Mouse (Mus musculus) E14TG2a.4 (cell line): ENCODE measurements around the gene Eya2.
"Not testable (repeated sequence)": the region's sequence is repeated elsewhere in the genome, so short reads cannot be mapped to it uniquely, and the experiment has no call there.

Experiments
- H3K27me3 ChIP-seq: 2 replicates; pipeline ENCODE4 v1.6.1; 2014; ENCODE audit warnings: low read length, control low read depth; ENCODE audit not compliant: insufficient read depth
- H3K36me3 ChIP-seq: 2 replicates; pipeline ENCODE4 v1.6.1; 2014; ENCODE audit warnings: low read length, control low read depth; ENCODE audit not compliant: insufficient read depth
- H3K4me1 ChIP-seq: replicated peaks from 2 replicates; pipeline ENCODE4 v1.6.1; 2014; ENCODE audit warnings: low read depth, low read length, control low read depth
- H3K4me3 ChIP-seq: replicated peaks from 2 replicates; pipeline ENCODE4 v1.5.1; 2014; ENCODE audit warnings: mild to moderate bottlenecking, low read length
- H3K9me3 ChIP-seq: 2 replicates; pipeline ENCODE4 v1.6.1; 2014; ENCODE audit warnings: low read length, control low read depth
- CTCF ChIP-seq: conservative IDR thresholded peaks from 2 replicates; pipeline ENCODE4 v1.5.1; 2014; ENCODE audit warnings: low read length
- NANOG ChIP-seq: IDR thresholded peaks from 2 replicates; pipeline ENCODE4 v1.6.1; 2014; ENCODE audit warnings: borderline replicate concordance, low read length, mixed read lengths
- POU5F1 ChIP-seq: IDR thresholded peaks from 2 replicates; pipeline ENCODE4 v1.6.1; 2014; ENCODE audit warnings: low read length, borderline replicate concordance

Eya2 gene

DNA sequence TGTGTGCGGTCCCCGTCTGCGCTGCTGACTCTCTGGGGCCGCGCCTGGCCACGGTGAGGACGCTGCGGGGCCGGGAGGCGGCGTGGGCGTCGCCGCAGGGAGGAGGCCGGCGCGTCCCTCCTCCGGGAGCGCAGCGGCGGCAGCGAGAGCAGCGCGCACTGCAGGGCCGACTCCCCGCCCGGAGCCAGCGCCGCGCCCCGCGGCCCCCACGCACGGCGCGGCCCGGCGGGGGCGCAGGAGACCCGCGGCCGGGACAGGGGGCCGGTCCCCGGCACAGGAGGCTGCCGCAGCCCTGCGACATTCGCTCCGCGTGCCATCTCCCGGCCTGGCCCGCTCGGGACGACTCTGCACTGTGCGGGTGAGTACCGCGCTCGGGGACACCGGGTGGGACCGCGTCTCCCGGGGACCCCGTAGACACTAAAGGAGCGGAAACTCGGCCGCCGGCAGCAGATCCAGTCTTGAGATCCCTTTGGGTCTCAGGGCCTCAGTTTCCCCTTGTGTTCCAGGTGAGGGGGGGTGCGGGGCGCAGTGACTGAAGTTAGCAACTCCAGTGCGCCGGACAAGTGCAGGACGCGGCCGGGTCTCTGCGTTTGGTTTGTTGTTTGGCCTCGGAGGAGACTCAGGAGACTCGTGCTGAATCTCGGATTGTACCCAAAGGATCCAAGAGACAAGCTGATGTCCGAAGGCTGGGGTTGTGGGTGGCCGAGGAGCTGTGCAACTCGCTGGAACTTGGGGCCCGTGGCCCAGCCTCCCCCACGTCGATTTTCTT, at the start of gene Eya2:
Gene Eya2, plus strand, starts transcription at position 126 of the 769 bp plus-strand sequence.
- Histone ChIP-seq H3K9me3 (0 out of 2 replicates have a peak, but pooled peaks cover 3% of the 10 kb centered on the region), H3K36me3 (no peaks in the 10 kb centered on the region), H3K4me3 (peak within 1 kb of the TSS; percentile 79), H3K27me3 (peaks cover 52% of the 10 kb centered on the region), H3K4me1 (peaks cover 10% of the 10 kb centered on the region)
- TF ChIP-seq POU5F1 (no peak), NANOG (no peak), CTCF (no peak)

DNA sequence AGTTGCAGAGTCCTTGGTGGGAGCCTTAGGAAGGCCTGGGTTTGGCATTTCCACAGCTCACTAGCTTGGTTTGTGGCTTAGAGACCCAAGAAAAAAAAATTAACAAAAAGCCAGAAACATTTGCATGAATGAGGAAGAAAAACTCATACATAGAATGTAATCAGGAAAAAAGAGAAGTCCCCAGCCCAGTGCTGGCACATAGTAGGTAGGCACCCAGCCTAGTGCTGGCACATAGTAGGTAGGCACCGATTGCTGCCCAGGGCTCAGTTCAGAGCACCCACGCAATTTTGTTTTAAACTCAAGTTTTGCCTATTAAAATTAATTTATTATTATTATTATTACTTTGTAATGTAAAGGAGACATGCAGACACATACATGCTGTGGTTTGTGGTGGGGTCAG, 49.1 kb upstream of the Eya2 start:
- Histone ChIP-seq H3K9me3 (no peaks in the 10 kb centered on the region), H3K4me1 (peaks cover 20% of the 10 kb centered on the region), H3K27me3 (peaks cover 41% of the 10 kb centered on the region), H3K4me3 (no peak overlapping the region), H3K36me3 (no peaks in the 10 kb centered on the region)
- TF ChIP-seq POU5F1 (no peak), CTCF (no peak), NANOG (no peak)

DNA sequence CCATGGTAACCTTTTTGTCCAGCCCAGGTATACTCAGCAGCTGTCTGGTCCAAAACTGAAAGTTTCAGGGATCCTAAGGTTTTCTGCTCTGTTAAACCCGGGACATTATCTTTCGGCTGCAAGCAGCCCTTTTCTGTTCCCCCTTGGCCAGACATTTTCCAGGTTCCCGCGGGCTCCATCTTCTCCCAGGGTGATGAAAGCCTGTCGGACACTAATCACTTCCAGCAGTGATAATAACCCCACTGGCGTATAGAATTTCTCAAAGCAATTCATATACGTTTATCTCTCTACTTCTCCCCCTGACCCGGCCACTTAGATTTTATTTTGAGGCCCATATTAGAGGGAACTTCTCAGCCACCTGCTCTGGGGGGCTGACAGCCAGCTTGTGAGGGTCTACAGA, 48.5 kb upstream of the Eya2 start:
- TF ChIP-seq CTCF (no peak), NANOG (no peak), POU5F1 (no peak)
- H3K4me1 ChIP-seq = peaks cover 20% of the 10 kb centered on the region
- H3K27me3 ChIP-seq = peaks cover 41% of the 10 kb centered on the region
- no peaks in the 10 kb centered on the region for H3K36me3 ChIP-seq
- H3K4me3 ChIP-seq = no peak overlapping the region
- no peaks in the 10 kb centered on the region for H3K9me3 ChIP-seq

DNA sequence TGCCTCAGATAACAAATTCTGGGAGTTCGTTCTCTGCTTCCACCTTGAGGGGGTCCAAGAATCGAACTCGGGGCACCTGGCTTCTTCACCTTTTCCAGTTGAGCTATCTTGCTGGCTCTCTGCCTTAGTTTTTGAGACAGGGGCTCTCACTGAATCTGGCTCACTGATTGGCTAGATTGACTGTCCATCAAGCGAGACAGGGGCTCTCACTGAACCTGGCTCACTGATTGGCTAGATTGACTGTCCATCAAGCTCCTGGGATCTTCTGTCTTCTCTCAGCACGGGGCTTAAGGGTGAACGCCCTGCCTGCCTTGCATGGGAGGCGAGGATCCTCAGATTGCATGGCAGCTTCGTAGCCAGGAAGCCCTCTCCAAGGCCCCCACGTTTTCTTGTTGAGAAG, 47.4 kb upstream of the Eya2 start:
- Histone ChIP-seq H3K4me3 (peak overlapping the region; percentile 50), H3K9me3 (no peaks in the 10 kb centered on the region), H3K36me3 (no peaks in the 10 kb centered on the region), H3K4me1 (peaks cover 20% of the 10 kb centered on the region), H3K27me3 (peaks cover 50% of the 10 kb centered on the region)
- no peak for TF ChIP-seq CTCF
- no peak for TF ChIP-seq POU5F1
- TF ChIP-seq NANOG = no peak

DNA sequence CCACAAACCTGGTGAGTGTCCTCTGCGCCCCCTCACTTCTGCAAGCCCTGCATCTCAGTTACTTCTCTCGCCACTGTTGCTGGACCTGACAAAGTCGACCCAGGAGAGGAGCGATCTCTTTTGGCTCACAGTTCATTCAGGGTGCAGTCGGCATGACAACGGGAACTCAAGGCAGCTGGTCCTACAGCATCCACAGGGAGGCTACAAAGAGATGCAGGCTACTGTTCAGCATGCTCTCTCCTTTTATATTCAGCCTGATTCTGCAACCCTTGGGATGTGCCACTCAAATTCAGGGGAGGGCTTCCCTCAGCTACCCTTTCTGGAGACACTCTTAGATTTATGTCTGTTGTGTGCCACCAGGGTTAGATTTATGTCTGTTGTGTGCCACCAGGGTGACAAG, 46.2 kb upstream of the Eya2 start:
- Histone ChIP-seq H3K4me3 (no peak overlapping the region), H3K4me1 (peaks cover 10% of the 10 kb centered on the region), H3K9me3 (no peaks in the 10 kb centered on the region), H3K27me3 (peaks cover 58% of the 10 kb centered on the region), H3K36me3 (no peaks in the 10 kb centered on the region)
- TF ChIP-seq POU5F1 (no peak), NANOG (no peak), CTCF (no peak)

- not testable (repeated sequence) for H3K9me3 ChIP-seq, H3K4me3 ChIP-seq, H3K36me3 ChIP-seq, H3K4me1 ChIP-seq
- peaks cover 67% of the 10 kb centered on the region for H3K27me3 ChIP-seq
- peak; percentile 66 for TF ChIP-seq CTCF
Measured at GRCm38 (mm10) chr2:165550410-165550809, 44.4 kb upstream of the Eya2 start.

DNA sequence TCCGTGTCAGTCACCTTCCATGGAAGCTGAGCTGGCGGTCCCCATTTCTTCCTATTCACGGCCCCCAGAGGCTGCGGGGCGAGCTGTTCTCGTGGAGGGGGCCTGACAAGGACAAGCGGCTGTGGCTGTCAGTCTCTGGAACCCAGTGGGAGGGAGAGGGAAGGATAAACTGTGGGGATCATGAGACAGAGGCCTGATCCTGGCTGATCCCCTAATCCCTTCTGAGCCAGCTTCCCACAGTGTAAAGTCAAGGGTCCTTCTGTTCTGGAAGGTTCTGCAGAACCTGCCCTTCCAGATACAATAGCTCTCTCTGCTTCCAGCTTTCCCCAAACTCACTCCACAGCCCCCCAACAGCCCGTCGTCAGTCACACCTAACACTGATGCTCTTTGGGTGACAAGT, 40.8 kb upstream of the Eya2 start:
- no peaks in the 10 kb centered on the region for H3K9me3 ChIP-seq
- TF ChIP-seq NANOG = no peak
- TF ChIP-seq POU5F1 = no peak
- no peak for TF ChIP-seq CTCF

GRCm38 (mm10) chr2:165557278-165557677, 37.6 kb upstream of the Eya2 start:
- Histone ChIP-seq H3K9me3 (no peaks in the 10 kb centered on the region), H3K36me3 (no peaks in the 10 kb centered on the region), H3K4me1 (no peaks in the 10 kb centered on the region), H3K4me3 (no peak overlapping the region), H3K27me3 (peaks cover 71% of the 10 kb centered on the region)
- TF ChIP-seq CTCF (no peak), POU5F1 (no peak), NANOG (no peak)

More for the DNA sequence above, 40.8 kb upstream of the Eya2 start:
- Histone ChIP-seq H3K4me1 (no peaks in the 10 kb centered on the region), H3K27me3 (peaks cover 80% of the 10 kb centered on the region), H3K36me3 (no peaks in the 10 kb centered on the region), H3K4me3 (no peak overlapping the region)

DNA sequence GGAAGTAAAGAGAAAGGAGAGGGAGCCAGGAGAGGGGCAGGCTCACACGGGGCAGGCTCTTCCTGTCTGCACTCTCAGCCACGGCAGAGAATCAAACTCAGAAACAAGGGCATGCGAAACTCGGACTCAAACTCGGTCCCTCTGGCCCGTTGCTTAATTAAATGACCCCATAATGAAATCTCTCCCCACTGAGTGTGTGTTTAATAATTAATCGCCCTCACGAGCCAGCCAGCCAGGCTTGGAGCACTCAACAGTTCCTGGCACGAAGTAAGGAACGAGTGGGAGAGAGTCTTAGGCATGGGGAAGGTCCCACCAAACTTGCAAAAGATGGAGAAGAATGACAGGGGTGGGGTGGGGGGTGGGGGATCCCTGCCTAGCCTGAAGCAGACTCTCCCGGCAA, 35.9 kb upstream of the Eya2 start:
- H3K27me3 ChIP-seq = peaks cover 73% of the 10 kb centered on the region
- H3K4me3 ChIP-seq = no peak overlapping the region
- H3K36me3 ChIP-seq = no peaks in the 10 kb centered on the region
- peaks cover 7% of the 10 kb centered on the region for H3K4me1 ChIP-seq
- TF ChIP-seq CTCF (no peak), POU5F1 (no peak), NANOG (no peak)
- H3K9me3 ChIP-seq = no peaks in the 10 kb centered on the region
